Mouse (Mus musculus): ENCODE data around the gene Mgp. TPM values are rescaled to one million over a fixed set of nuclear protein-coding genes. Genes with fewer than 3 reads are reported as not detected.

Mgp gene
- polyA plus RNA-seq, 1 experiment from 2014 or later: 6.3 TPM

GRCm38 (mm10) chr6:136831712-136832111, 43.9 kb downstream of the Mgp start:
- ATAC-seq (ENCODE audit: insufficient read depth): no peak
- Histone ChIP-seq H3K27me3 (peaks cover 13% of the 10 kb centered on the region), H3K9me3 (replicated peaks) (no peaks in the 10 kb centered on the region), H3K4me3 (replicated peaks) (no peak overlapping the region), H3K4me1 (replicated peaks) (peaks cover 10% of the 10 kb centered on the region), H3K36me3 (replicated peaks) (no peaks in the 10 kb centered on the region), H3K9ac (no peak overlapping the region), H3K4me2 (no peak overlapping the region), H3K27ac (replicated peaks) (no peak overlapping the region)
- 29% methylated on average over 5 of the region's 5 CpGs for WGBS (ENCODE audit: insufficient replicate concordance)

GRCm38 (mm10) chr6:136828681-136829080, 46.9 kb downstream of the Mgp start:
- Histone ChIP-seq H3K4me1 (replicated peaks) (peaks cover 18% of the 10 kb centered on the region), H3K27ac (replicated peaks) (peak overlapping the region; percentile 63), H3K9ac (no peak overlapping the region; the same call in 1 of the 2 replicates), H3K9me3 (replicated peaks) (no peaks in the 10 kb centered on the region), H3K4me2 (peak overlapping the region; percentile 71), H3K27me3 (peaks cover 8% of the 10 kb centered on the region; the same call in 1 of the 2 replicates), H3K4me3 (replicated peaks) (peak overlapping the region; percentile 98), H3K36me3 (replicated peaks) (peaks cover 21% of the 10 kb centered on the region)
- WGBS (ENCODE audit: insufficient replicate concordance): 30% methylated on average over 4 of the region's 4 CpGs
- no peak for ATAC-seq (ENCODE audit: insufficient read depth)

GRCm38 (mm10) chr6:136827881-136828561, 47.6 kb downstream of the Mgp start, which contains the start of gene Wbp11:
Gene Wbp11 (minus strand): TSS chr6:136828233.
- Histone ChIP-seq H3K4me3 (replicated peaks) (peak within 1 kb of the TSS; percentile 98), H3K36me3 (replicated peaks) (peaks cover 24% of the 10 kb centered on the region), H3K9me3 (replicated peaks) (no peaks in the 10 kb centered on the region), H3K27ac (replicated peaks) (peak within 1 kb of the TSS; percentile 85), H3K4me2 (peak within 1 kb of the TSS; percentile 74), H3K4me1 (replicated peaks) (peaks cover 18% of the 10 kb centered on the region), H3K27me3 (peaks cover 8% of the 10 kb centered on the region; the same call in 1 of the 2 replicates), H3K9ac (peak within 1 kb of the TSS; percentile 99)
- under 1% methylated on average over 45 of the region's 45 CpGs for WGBS (ENCODE audit: insufficient replicate concordance)
- ATAC-seq (ENCODE audit: insufficient read depth): peak; percentile 100

- H3K36me3 ChIP-seq (replicated peaks): peaks cover 29% of the 10 kb centered on the region
- no peaks in the 10 kb centered on the region for H3K9me3 ChIP-seq (replicated peaks)
- peak within 1 kb of the TSS; percentile 74 for H3K4me2 ChIP-seq
- peaks cover 8% of the 10 kb centered on the region; the same call in 1 of the 2 replicates for H3K27me3 ChIP-seq
- peak within 1 kb of the TSS; percentile 85 for H3K27ac ChIP-seq (replicated peaks)
- peak within 1 kb of the TSS; percentile 98 for H3K4me3 ChIP-seq (replicated peaks)
- under 1% methylated on average over 34 of the region's 34 CpGs for WGBS (ENCODE audit: insufficient replicate concordance)
- peak within 1 kb of the TSS; percentile 99 for H3K9ac ChIP-seq
- peaks cover 18% of the 10 kb centered on the region for H3K4me1 ChIP-seq (replicated peaks)
- peak; percentile 53 for ATAC-seq (ENCODE audit: insufficient read depth)
Observed at GRCm38 (mm10) chr6:136827516-136827880, 48.1 kb downstream of the Mgp start, which contains the start of gene BC049715. Gene BC049715 (plus strand): TSS chr6:136827626.

- Histone ChIP-seq H3K9ac (peak overlapping the region; percentile 99), H3K4me2 (peak overlapping the region; percentile 74), H3K4me1 (replicated peaks) (peaks cover 18% of the 10 kb centered on the region), H3K36me3 (replicated peaks) (peaks cover 33% of the 10 kb centered on the region), H3K27ac (replicated peaks) (peak overlapping the region; percentile 85), H3K4me3 (replicated peaks) (peak overlapping the region; percentile 98), H3K27me3 (peaks cover 8% of the 10 kb centered on the region; the same call in 1 of the 2 replicates), H3K9me3 (replicated peaks) (no peaks in the 10 kb centered on the region)
- WGBS (ENCODE audit: insufficient replicate concordance): 5% methylated on average over 7 of the region's 7 CpGs
- ATAC-seq (ENCODE audit: insufficient read depth): no peak
Observed at GRCm38 (mm10) chr6:136827116-136827515, 48.5 kb downstream of the Mgp start.

GRCm38 (mm10) chr6:136824987-136825386, 50.6 kb downstream of the Mgp start:
- no peak overlapping the region for H3K9ac ChIP-seq
- H3K9me3 ChIP-seq (replicated peaks): no peaks in the 10 kb centered on the region
- ATAC-seq (ENCODE audit: insufficient read depth): no peak
- no peaks in the 10 kb centered on the region for H3K27me3 ChIP-seq
- no peak overlapping the region for H3K27ac ChIP-seq (replicated peaks)
- peaks cover 54% of the 10 kb centered on the region for H3K36me3 ChIP-seq (replicated peaks)
- H3K4me1 ChIP-seq (replicated peaks): peaks cover 18% of the 10 kb centered on the region
- 87% methylated on average over 8 of the region's 8 CpGs for WGBS (ENCODE audit: insufficient replicate concordance)
- no peak overlapping the region for H3K4me3 ChIP-seq (replicated peaks)
- H3K4me2 ChIP-seq: no peak overlapping the region

Other genes with a start within 250 kb of the Mgp start
- gene Plbd1, start 213.9 kb downstream of the Mgp start, polyA plus RNA-seq (2015; fragmentation: Nextera tagmentation; extraction: Ambion mirVana): 12.1 and 15.0 TPM in 2 replicates
- 0.26 and 0.37 TPM in 2 replicates for gene Gucy2c, start 94.1 kb downstream of the Mgp start, polyA plus RNA-seq (2015; fragmentation: Nextera tagmentation; extraction: Ambion mirVana)
- 0.93 and 1.2 TPM in 2 replicates for gene Hist4h4, start 71.4 kb downstream of the Mgp start, polyA plus RNA-seq (2015; fragmentation: Nextera tagmentation; extraction: Ambion mirVana)
- 113 and 131 TPM in 2 replicates for gene H2afj, start 67.6 kb downstream of the Mgp start, polyA plus RNA-seq (2015; fragmentation: Nextera tagmentation; extraction: Ambion mirVana)
- 0.71 and 1.0 TPM in 2 replicates for gene BC049715, start 48.2 kb downstream of the Mgp start, polyA plus RNA-seq (2015; fragmentation: Nextera tagmentation; extraction: Ambion mirVana)
- 49.0 and 51.6 TPM in 2 replicates for gene Wbp11, start 47.6 kb downstream of the Mgp start, polyA plus RNA-seq (2015; fragmentation: Nextera tagmentation; extraction: Ambion mirVana)
- not detected in 2 replicates for gene Smco3, start 40.4 kb downstream of the Mgp start, polyA plus RNA-seq (2015; fragmentation: Nextera tagmentation; extraction: Ambion mirVana)
- gene Art4, start 18.1 kb downstream of the Mgp start, polyA plus RNA-seq (2015; fragmentation: Nextera tagmentation; extraction: Ambion mirVana): 30.0 TPM in 2 replicates
- 0.28 and 0.74 TPM in 2 replicates for gene Erp27, start 46.4 kb upstream of the Mgp start, polyA plus RNA-seq (2015; fragmentation: Nextera tagmentation; extraction: Ambion mirVana)
- not detected in 2 replicates for gene Pde6h, start 48.0 kb upstream of the Mgp start, polyA plus RNA-seq (2015; fragmentation: Nextera tagmentation; extraction: Ambion mirVana)
- 162 and 172 TPM in 2 replicates for gene Arhgdib, start 66.1 kb upstream of the Mgp start, polyA plus RNA-seq (2015; fragmentation: Nextera tagmentation; extraction: Ambion mirVana)

All from liver, embryonic 15.5 days (tissue).